In the genomic region with DNA sequence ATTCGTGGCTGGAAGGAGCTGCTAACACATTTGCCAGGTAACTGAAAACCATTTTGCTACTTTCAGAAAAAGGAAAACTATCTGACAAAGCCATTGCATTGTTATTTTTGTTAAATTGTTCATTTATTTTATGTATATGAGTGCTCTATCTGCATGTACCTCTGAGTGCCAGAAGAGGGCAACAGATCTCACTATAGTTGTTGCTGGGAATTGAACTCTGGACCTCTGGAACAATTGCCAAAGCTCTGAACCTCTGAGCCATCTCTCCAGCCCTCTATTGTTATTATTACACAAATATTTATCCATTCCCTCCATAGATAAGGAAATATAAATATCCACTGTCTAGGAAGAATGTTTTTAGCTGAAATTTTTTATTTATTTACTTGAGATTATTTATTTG, we compare ENCODE assay signal across 20 mouse cellular contexts.
DNase-seq lines count a peak whose midpoint lies in the region; ATAC-seq and TF ChIP-seq lines count a peak whose summit lies in the region.
"Had no signal": no experiment of that assay in that cellular context is flagged by ENCODE, and none has a peak within 500 bp of the region (broad histone marks: within the 10 kb centered on the region; RNA-seq: fewer than 3 reads in every experiment).

No protein-coding gene starts in this region.

- H3K9me3 ChIP-seq in hindbrain, postnatal 0 days (ENCODE audit: low read length), result no peaks in the 10 kb centered on the region
- H3K9me3 ChIP-seq in hindbrain, embryonic 14.5 days (ENCODE audit: control insufficient read depth, low read length), result no peaks in the 10 kb centered on the region
- no peaks in the 10 kb centered on the region for H3K9me3 ChIP-seq in liver, embryonic 11.5 days (ENCODE audit: control insufficient read depth, low read length)
- no peaks in the 10 kb centered on the region for H3K9me3 ChIP-seq in CH12.LX (replicated peaks; ENCODE audit: low read length)
- no peaks in the 10 kb centered on the region for H3K9me3 ChIP-seq in forebrain, embryonic 14.5 days (replicated peaks; ENCODE audit: control insufficient read depth, low read length)
- H3K9me3 ChIP-seq: embryonic facial prominence, embryonic 12.5 days; hindbrain, embryonic 13.5 days; limb, embryonic 13.5 days; midbrain, embryonic 12.5 days; neural tube, embryonic 15.5 days had no signal

- H3K27ac ChIP-seq in hindbrain, postnatal 0 days, result no peak overlapping the region
- no peak overlapping the region for H3K27ac ChIP-seq in hindbrain, embryonic 14.5 days
- no peak overlapping the region for H3K27ac ChIP-seq in liver, adult 2 months (replicated peaks; ENCODE audit: insufficient read depth, low read depth, low read length)
- H3K27ac ChIP-seq in liver, embryonic 11.5 days (ENCODE audit: low read depth, low read length), result no peak overlapping the region
- H3K27ac ChIP-seq in CH12.LX (ENCODE audit: insufficient read depth, low read depth), result no peak overlapping the region
- H3K27ac ChIP-seq in forebrain, embryonic 14.5 days (ENCODE audit: low read depth, low read length), result no peak overlapping the region
- H3K27ac ChIP-seq: embryonic facial prominence, embryonic 12.5 days; hindbrain, embryonic 13.5 days; limb, embryonic 13.5 days; midbrain, embryonic 12.5 days; neural tube, embryonic 15.5 days had no signal

- in situ Hi-C loops in CH12.LX (cut with MboI; ENCODE audit: low pct_ligation_motif_present, low pct_unique_long_range_greater_than_20kb, low sequenced_read_pairs), result no loop called here

- ATAC-seq in hindbrain, postnatal 0 days, result no peak
- no peak for ATAC-seq in hindbrain, embryonic 14.5 days (ENCODE audit: low FRiP score)
- ATAC-seq in liver, embryonic 11.5 days (replicated peaks; ENCODE audit: low FRiP score), result no peak
- ATAC-seq in forebrain, embryonic 14.5 days, result no peak
- ATAC-seq: activated CD4-positive, CD25-positive, alpha-beta regulatory T cell, adult 4 months had no signal

- no peak overlapping the region for H3K4me2 ChIP-seq in hindbrain, postnatal 0 days (ENCODE audit: low read depth, low read length)
- no peak overlapping the region for H3K4me2 ChIP-seq in hindbrain, embryonic 14.5 days (replicated peaks)
- no peak overlapping the region for H3K4me2 ChIP-seq in liver, embryonic 11.5 days
- no peak overlapping the region for H3K4me2 ChIP-seq in CH12.LX (ENCODE audit: insufficient read depth, low read depth, poor library complexity, severe bottlenecking)
- H3K4me2 ChIP-seq in forebrain, embryonic 14.5 days (ENCODE audit: low read length), result no peak overlapping the region
- H3K4me2 ChIP-seq: embryonic facial prominence, embryonic 12.5 days; hindbrain, embryonic 13.5 days; limb, embryonic 13.5 days; lung, embryonic 14.5 days; midbrain, embryonic 12.5 days; neural tube, embryonic 15.5 days had no signal

- H3K4me3 ChIP-seq in hindbrain, postnatal 0 days (ENCODE audit: low read length), result no peak overlapping the region
- no peak overlapping the region for H3K4me3 ChIP-seq in hindbrain, embryonic 14.5 days (replicated peaks; ENCODE audit: low read length)
- H3K4me3 ChIP-seq in liver, adult 2 months (ENCODE audit: insufficient read depth, low read depth, low read length), result no peak overlapping the region
- no peak overlapping the region for H3K4me3 ChIP-seq in liver, embryonic 11.5 days (ENCODE audit: low read depth, low read length)
- H3K4me3 ChIP-seq in CH12.LX (replicated peaks in 1 of 3; ENCODE audit: low read depth in 2 of 3, low read length in 2 of 3, poor library complexity in 1 of 3), result no peak overlapping the region
- H3K4me3 ChIP-seq in forebrain, embryonic 14.5 days (ENCODE audit: low read depth, low read length), result no peak overlapping the region
- H3K4me3 ChIP-seq: embryonic facial prominence, embryonic 12.5 days; hindbrain, embryonic 13.5 days; limb, embryonic 13.5 days; midbrain, embryonic 12.5 days; myocyte; neural tube, embryonic 15.5 days had no signal

- no peaks in the 10 kb centered on the region for H3K27me3 ChIP-seq in hindbrain, postnatal 0 days (ENCODE audit: insufficient read depth, low read length)
- H3K27me3 ChIP-seq in hindbrain, embryonic 14.5 days (ENCODE audit: control insufficient read depth, insufficient read depth, low read length), result no peaks in the 10 kb centered on the region
- no peaks in the 10 kb centered on the region for H3K27me3 ChIP-seq in liver, adult 2 months (ENCODE audit: control insufficient read depth, insufficient read depth, low read length)
- H3K27me3 ChIP-seq in liver, embryonic 11.5 days (replicated peaks; ENCODE audit: control insufficient read depth, insufficient read depth, low read length), result no peaks in the 10 kb centered on the region
- no peaks in the 10 kb centered on the region for H3K27me3 ChIP-seq in CH12.LX (replicated peaks)
- no peaks in the 10 kb centered on the region for H3K27me3 ChIP-seq in forebrain, embryonic 14.5 days (replicated peaks; ENCODE audit: control insufficient read depth, insufficient read depth, low read length)
- H3K27me3 ChIP-seq: embryonic facial prominence, embryonic 12.5 days; hindbrain, embryonic 13.5 days; limb, embryonic 13.5 days; midbrain, embryonic 12.5 days; neural tube, embryonic 15.5 days had no signal

- TF ChIP-seq EP300 in CH12.LX (IDR thresholded peaks at IDR 0.05; ENCODE audit: low read length), result no peak

- no peak overlapping the region for H3K9ac ChIP-seq in hindbrain, postnatal 0 days (replicated peaks; ENCODE audit: low read length)
- no peak overlapping the region for H3K9ac ChIP-seq in hindbrain, embryonic 14.5 days
- no peak overlapping the region for H3K9ac ChIP-seq in liver, adult 2 months (ENCODE audit: low read depth, low read length)
- H3K9ac ChIP-seq in liver, embryonic 11.5 days (ENCODE audit: low read depth, low read length), result no peak overlapping the region
- no peak overlapping the region for H3K9ac ChIP-seq in CH12.LX (ENCODE audit: insufficient read depth, low read depth)
- H3K9ac ChIP-seq in forebrain, embryonic 14.5 days (ENCODE audit: low read length), result no peak overlapping the region
- H3K9ac ChIP-seq: embryonic facial prominence, embryonic 12.5 days; hindbrain, embryonic 13.5 days; limb, embryonic 13.5 days; lung, embryonic 14.5 days; midbrain, embryonic 12.5 days; neural tube, embryonic 15.5 days had no signal

- WGBS in hindbrain, postnatal 0 days, result 85% methylated on average over 1 of the region's 1 CpGs
- WGBS in hindbrain, embryonic 14.5 days, result 92% methylated on average over 1 of the region's 1 CpGs
- whole genome bisulfite sequencing in liver, adult 2 months, result 89% methylated on average over 1 of the region's 1 CpGs
- 88% methylated on average over 1 of the region's 1 CpGs for WGBS in liver, embryonic 11.5 days
- 80% methylated on average over 1 of the region's 1 CpGs for WGBS in forebrain, embryonic 14.5 days

- H3K36me3 ChIP-seq in hindbrain, postnatal 0 days (ENCODE audit: insufficient read depth, low read length), result no peaks in the 10 kb centered on the region
- H3K36me3 ChIP-seq in hindbrain, embryonic 14.5 days (replicated peaks; ENCODE audit: control insufficient read depth, insufficient read depth), result no peaks in the 10 kb centered on the region
- H3K36me3 ChIP-seq in liver, adult 2 months (ENCODE audit: control insufficient read depth, insufficient read depth, low read length), result no peaks in the 10 kb centered on the region
- H3K36me3 ChIP-seq in liver, embryonic 11.5 days (ENCODE audit: control insufficient read depth, insufficient read depth, low read length), result no peaks in the 10 kb centered on the region
- peaks cover 6 to 7% of the 10 kb centered on the region in 2 experiments for H3K36me3 ChIP-seq in CH12.LX (replicated peaks in 1 of 2; ENCODE audit: control insufficient read depth in 1 of 2, insufficient read depth in 1 of 2, low read length in 1 of 2)
- no peaks in the 10 kb centered on the region for H3K36me3 ChIP-seq in forebrain, embryonic 14.5 days (ENCODE audit: control insufficient read depth, insufficient read depth, low read length)
- H3K36me3 ChIP-seq: embryonic facial prominence, embryonic 12.5 days; hindbrain, embryonic 13.5 days; midbrain, embryonic 12.5 days; neural tube, embryonic 15.5 days had no signal

- H3K79me2 ChIP-seq in liver, adult 2 months (ENCODE audit: control insufficient read depth, insufficient read depth, low read length), result no peaks in the 10 kb centered on the region
- H3K79me2 ChIP-seq in CH12.LX (replicated peaks; ENCODE audit: control insufficient read depth, extremely low read depth, insufficient read depth, poor library complexity, severe bottlenecking), result no peaks in the 10 kb centered on the region

- dilution Hi-C loops in CH12.LX (cut with MboI; ENCODE audit: extremely low pct_ligation_motif_present, extremely low pct_unique_long_range_greater_than_20kb, low sequenced_read_pairs), result no loop called here

- no peak for TF ChIP-seq POLR2A in liver, adult 2 months (IDR thresholded peaks at IDR 0.05; ENCODE audit: extremely low read depth, insufficient read depth, low read length)
- TF ChIP-seq POLR2A in CH12.LX (IDR thresholded peaks at IDR 0.05; ENCODE audit: low read depth, low read length), result no peak

- DNase-seq in hindbrain, postnatal 0 days (ENCODE audit: low spot score), result no peak
- DNase-seq in hindbrain, embryonic 14.5 days (ENCODE audit: low spot score), result no peak
- DNase-seq in liver, adult 2 months (ENCODE audit: extremely low read depth, low read depth, low spot score), result peak; percentile 65
- no peak for DNase-seq in liver, embryonic 11.5 days (ENCODE audit: low spot score)
- DNase-seq in CH12.LX (ENCODE audit: extremely low read depth), result no peak
- DNase-seq in adipocyte (ENCODE audit: low spot score), result peak; percentile 37
- no peak for DNase-seq in forebrain, embryonic 14.5 days (ENCODE audit: low spot score)
- DNase-seq: adrenal gland, postnatal 36 days; cerebellum, adult 8-10 months; gastrocnemius, postnatal 10 days; heart, postnatal 10 days; lung, embryonic 14.5 days; right cerebral cortex, postnatal 25 days had no signal

- H3K4me1 ChIP-seq in hindbrain, postnatal 0 days (ENCODE audit: insufficient read depth, low read length), result no peaks in the 10 kb centered on the region
- H3K4me1 ChIP-seq in hindbrain, embryonic 14.5 days (replicated peaks; ENCODE audit: control insufficient read depth, insufficient read depth, low read length), result no peaks in the 10 kb centered on the region
- no peaks in the 10 kb centered on the region for H3K4me1 ChIP-seq in liver, adult 2 months (ENCODE audit: control insufficient read depth, insufficient read depth, low read length)
- H3K4me1 ChIP-seq in liver, embryonic 11.5 days (replicated peaks; ENCODE audit: control insufficient read depth, insufficient read depth, low read length), result no peaks in the 10 kb centered on the region
- peaks cover 0 to 4% of the 10 kb centered on the region in 2 experiments; a peak in 2 of 4 replicates for H3K4me1 ChIP-seq in CH12.LX (ENCODE audit: control insufficient read depth in 1 of 2, insufficient read depth in 2 of 2)
- H3K4me1 ChIP-seq in forebrain, embryonic 14.5 days (ENCODE audit: control insufficient read depth, insufficient read depth, low read length), result no peaks in the 10 kb centered on the region
- H3K4me1 ChIP-seq: embryonic facial prominence, embryonic 12.5 days; hindbrain, embryonic 13.5 days; midbrain, embryonic 12.5 days; neural tube, embryonic 15.5 days had no signal

- TF ChIP-seq RAD21 in CH12.LX (IDR thresholded peaks at IDR 0.05; ENCODE audit: low read depth, low read length), result peak; percentile 58

- TF ChIP-seq CTCF in hindbrain, postnatal 0 days (IDR thresholded peaks at IDR 0.05; ENCODE audit: low read depth), result peak; percentile 31; the same call in 1 of the 2 replicates
- TF ChIP-seq CTCF in liver, adult 2 months (IDR thresholded peaks at IDR 0.05; ENCODE audit: low read depth, low read length), result peak; percentile 41
- peak in 1 of 2 experiments; percentile 58; a peak in 2 of 4 replicates for TF ChIP-seq CTCF in CH12.LX (conservative IDR thresholded peaks at IDR 0.05 in 1 of 2, IDR thresholded peaks at IDR 0.05 in 1 of 2; ENCODE audit: low read depth in 2 of 2, low read length in 2 of 2)

Comparison
In these comparisons a context has a peak if more than half of its experiments do, and no peak if none do; other contexts are left out.
1. DNase-seq: peak in liver, adult 2 months (single experiment) and adipocyte (single experiment); none in hindbrain, postnatal 0 days (single experiment), hindbrain, embryonic 14.5 days (single experiment), liver, embryonic 11.5 days (single experiment), CH12.LX (single experiment) and forebrain, embryonic 14.5 days (single experiment).